Mouse (Mus musculus) frontal cortex, postnatal 10 days (tissue): ENCODE measurements around the gene Mettl27.
"Not testable (repeated sequence)": the region's sequence is repeated elsewhere in the genome, so short reads cannot be mapped to it uniquely, and the experiment has no call there.

ENCODE experiments used
- DNase-seq, 2 experiments: peaks; one replicate each; pipeline ENCODE4 v3.0.0; 2022; ENCODE audit warnings: low spot score in 2 of 2, mixed read lengths in 1 of 2

Mettl27 gene

GRCm38 (mm10) chr5:134951053-134951884 lies 19.1 kb downstream of the Mettl27 start:
- DNase-seq, result no peak

GRCm38 (mm10) chr5:134955491-134955890 lies 23.3 kb downstream of the Mettl27 start:
- DNase-seq, result no peak

- DNase-seq, result no peak
Measured at GRCm38 (mm10) chr5:134959114-134959513, 26.9 kb downstream of the Mettl27 start.

- no peak for DNase-seq
Measured at GRCm38 (mm10) chr5:134960430-134960829, 28.3 kb downstream of the Mettl27 start.

- DNase-seq, result no peak
Measured at GRCm38 (mm10) chr5:134961519-134961918, 29.4 kb downstream of the Mettl27 start.

- DNase-seq, result no peak
Measured at GRCm38 (mm10) chr5:134963546-134963945, 31.4 kb downstream of the Mettl27 start.

- DNase-seq, result not testable (repeated sequence)
Measured at GRCm38 (mm10) chr5:134964655-134965054, 32.5 kb downstream of the Mettl27 start.

- DNase-seq, result peak in 1 of 2 experiments; percentile 56
Measured at GRCm38 (mm10) chr5:134965473-134965851, 33.3 kb downstream of the Mettl27 start.

- peak; percentile 16 to 18 for DNase-seq
Measured at GRCm38 (mm10) chr5:134965852-134966821, 34.0 kb downstream of the Mettl27 start.

GRCm38 (mm10) chr5:134967164-134967944 lies 35.2 kb downstream of the Mettl27 start:
- no peak for DNase-seq

- DNase-seq, result no peak
Measured at GRCm38 (mm10) chr5:134970671-134971070, 38.5 kb downstream of the Mettl27 start.

GRCm38 (mm10) chr5:134973081-134973480 lies 40.9 kb downstream of the Mettl27 start:
- no peak for DNase-seq

GRCm38 (mm10) chr5:134973526-134973925 lies 41.4 kb downstream of the Mettl27 start:
- DNase-seq, result no peak

- DNase-seq, result no peak
Measured at GRCm38 (mm10) chr5:134974294-134974693, 42.1 kb downstream of the Mettl27 start.

- no peak for DNase-seq
Measured at GRCm38 (mm10) chr5:134974921-134975320, 42.8 kb downstream of the Mettl27 start.

GRCm38 (mm10) chr5:134976164-134976563 lies 44.0 kb downstream of the Mettl27 start:
- no peak for DNase-seq

GRCm38 (mm10) chr5:134976577-134977250 lies 44.5 kb downstream of the Mettl27 start:
- DNase-seq, result no peak

- no peak for DNase-seq
Measured at GRCm38 (mm10) chr5:134977837-134978236, 45.7 kb downstream of the Mettl27 start.

GRCm38 (mm10) chr5:134981149-134981548 lies 49.0 kb downstream of the Mettl27 start:
- DNase-seq, result no peak

- DNase-seq, result no peak
Measured at GRCm38 (mm10) chr5:134983111-134983510, 50.9 kb downstream of the Mettl27 start.

GRCm38 (mm10) chr5:134983771-134984170 lies 51.6 kb downstream of the Mettl27 start:
- DNase-seq, result no peak
